Mouse (Mus musculus): ENCODE data around the gene 4933430I17Rik. TPM values are rescaled to one million over a fixed set of nuclear protein-coding genes. Genes with fewer than 3 reads are reported as not detected.

The 4933430I17Rik gene
- total and polyA plus RNA-seq, 3 experiments, result 0.12 to 0.43 TPM; not detected in 1

GRCm38 (mm10) chr4:62501964-62502732, 23.0 kb upstream of the 4933430I17Rik start (continued):
- peak; percentile 92 for TF ChIP-seq TBP (IDR thresholded peaks at IDR 0.05; ENCODE audit: low read depth, low read length)
- peak; percentile 98 for TF ChIP-seq NELFE (IDR thresholded peaks at IDR 0.05; ENCODE audit: low read depth, low read length)
- peak; percentile 77 for TF ChIP-seq TCF12 (IDR thresholded peaks at IDR 0.05; ENCODE audit: low read depth, low read length)

DNA sequence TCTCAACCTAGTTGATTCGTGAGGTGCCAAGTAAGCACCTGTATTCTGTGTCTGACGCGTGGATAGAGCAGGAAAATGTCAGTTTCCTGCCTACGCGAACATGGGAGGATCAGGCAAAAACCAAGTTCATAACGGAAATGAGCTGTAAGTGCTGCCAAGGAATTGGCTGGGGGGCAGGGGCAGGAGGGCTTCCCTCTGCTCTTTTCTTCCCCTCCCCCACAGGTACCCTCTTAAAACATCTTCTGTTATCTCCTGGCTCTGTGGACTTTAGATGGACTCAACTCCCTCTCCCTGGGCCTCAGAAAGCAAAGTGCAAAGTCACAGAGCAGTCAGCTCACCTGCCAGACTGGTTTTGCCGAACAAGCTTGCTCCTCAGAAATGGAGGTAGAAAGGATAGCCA, 22.2 kb upstream of the 4933430I17Rik start:
- Histone ChIP-seq H3K4me3 (ENCODE audit: control insufficient read depth in 1 of 2, insufficient read depth in 1 of 2, low read depth in 2 of 2, low read length in 2 of 2) (no peak overlapping the region), H3K27me3 (ENCODE audit: control insufficient read depth in 1 of 2, insufficient read depth in 2 of 2, low read length in 2 of 2) (no peaks in the 10 kb centered on the region), H3K79me2 (ENCODE audit: control insufficient read depth, insufficient read depth, low read length, poor library complexity) (peaks cover 1% of the 10 kb centered on the region; the same call in 1 of the 2 replicates), H3K9me3 (replicated peaks; ENCODE audit: insufficient read depth, low read length) (no peaks in the 10 kb centered on the region), H3K4me1 (ENCODE audit: control insufficient read depth in 1 of 2, insufficient read depth in 2 of 2, low read length in 2 of 2) (peaks cover 7 to 15% of the 10 kb centered on the region in 2 experiments; a peak in 3 of 4 replicates), H3K27ac (ENCODE audit: control insufficient read depth, low read depth, low read length) (no peak overlapping the region), H3K9ac (ENCODE audit: control insufficient read depth, low read depth, low read length, poor library complexity, severe bottlenecking) (no peak overlapping the region), H3K36me3 (ENCODE audit: control insufficient read depth in 1 of 2, insufficient read depth in 2 of 2, low read length in 2 of 2) (peaks cover 0 to 10% of the 10 kb centered on the region in 2 experiments; a peak in 2 of 4 replicates)
- 0 out of 2 replicates have a peak, but pooled peaks have one; percentile 39 for TF ChIP-seq CHD1 (IDR thresholded peaks at IDR 0.05; ENCODE audit: low read depth, low read length)
- TF ChIP-seq MAX (IDR thresholded peaks at IDR 0.05; ENCODE audit: low read length), result no peak
- peak; percentile 29 for DNase-seq (ENCODE audit: low read depth, low spot score)

DNA sequence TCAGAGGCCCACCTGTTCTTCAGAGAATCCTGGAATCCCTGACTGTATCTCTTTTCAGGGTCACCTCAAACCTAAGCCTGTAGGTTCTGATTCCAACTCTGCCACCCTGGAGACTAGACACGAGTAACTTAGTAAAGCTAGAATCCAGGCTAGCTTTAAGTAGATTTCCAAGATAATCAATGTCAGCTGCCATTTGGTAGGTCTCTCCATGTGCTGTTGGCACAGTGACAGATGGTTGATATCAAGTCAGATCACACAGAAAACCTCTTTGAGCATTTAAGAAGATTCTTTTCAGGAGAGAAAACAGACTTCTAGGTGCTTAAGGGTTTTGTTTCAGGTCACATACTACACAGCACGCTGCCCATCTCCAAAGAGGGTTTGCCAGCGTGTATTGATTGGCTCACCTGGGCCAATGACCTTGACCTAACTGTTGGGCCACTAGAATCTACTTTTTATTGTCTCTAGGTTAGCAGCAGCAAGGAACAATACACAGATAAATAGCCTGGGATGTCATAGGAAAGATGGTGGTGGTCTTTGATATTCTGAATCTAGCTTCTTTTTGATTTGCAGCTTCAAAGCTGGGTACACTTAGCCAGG, 21.7 kb upstream of the 4933430I17Rik start, which contains the start of gene Hdhd3:
Gene Hdhd3, minus strand, starts transcription at position 94 of the 597 bp plus-strand sequence.
- Histone ChIP-seq H3K27me3 (ENCODE audit: control insufficient read depth in 1 of 2, insufficient read depth in 2 of 2, low read length in 2 of 2) (no peaks in the 10 kb centered on the region), H3K4me1 (ENCODE audit: control insufficient read depth in 1 of 2, insufficient read depth in 2 of 2, low read length in 2 of 2) (peaks cover 7 to 15% of the 10 kb centered on the region in 2 experiments; a peak in 3 of 4 replicates), H3K27ac (ENCODE audit: control insufficient read depth, low read depth, low read length) (peak within 1 kb of the TSS; percentile 39), H3K4me3 (ENCODE audit: control insufficient read depth in 1 of 2, insufficient read depth in 1 of 2, low read depth in 2 of 2, low read length in 2 of 2) (peak within 1 kb of the TSS; percentile 59 to 62), H3K36me3 (ENCODE audit: control insufficient read depth in 1 of 2, insufficient read depth in 2 of 2, low read length in 2 of 2) (peaks cover 2 to 10% of the 10 kb centered on the region in 2 experiments; a peak in 3 of 4 replicates), H3K79me2 (ENCODE audit: control insufficient read depth, insufficient read depth, low read length, poor library complexity) (peaks cover 1% of the 10 kb centered on the region; the same call in 1 of the 2 replicates), H3K9me3 (replicated peaks; ENCODE audit: insufficient read depth, low read length) (no peaks in the 10 kb centered on the region), H3K9ac (ENCODE audit: control insufficient read depth, low read depth, low read length, poor library complexity, severe bottlenecking) (peak within 1 kb of the TSS; percentile 71)
- TF ChIP-seq GATA1 (IDR thresholded peaks at IDR 0.05; ENCODE audit: low read depth, low read length), result peak; percentile 11; the same call in 1 of the 2 replicates
- TF ChIP-seq POLR2AphosphoS5 (IDR thresholded peaks at IDR 0.05; ENCODE audit: borderline replicate concordance, low read depth, low read length), result no peak
- no peak for TF ChIP-seq SMC3 (IDR thresholded peaks at IDR 0.05; ENCODE audit: low read depth, low read length)
- no peak for TF ChIP-seq ELF1 (IDR thresholded peaks at IDR 0.05; ENCODE audit: low read depth, low read length)
- TF ChIP-seq MAX (IDR thresholded peaks at IDR 0.05; ENCODE audit: low read length), result peak; percentile 39; the same call in 1 of the 2 replicates
- TF ChIP-seq MYC (IDR thresholded peaks at IDR 0.05; ENCODE audit: low read depth, low read length), result 0 out of 2 replicates have a peak, but pooled peaks have one; percentile 23
- TF ChIP-seq ETS1 (IDR thresholded peaks at IDR 0.05; ENCODE audit: low read depth, low read length), result peak; percentile 15; the same call in 1 of the 2 replicates
- TF ChIP-seq HCFC1 (IDR thresholded peaks at IDR 0.05; ENCODE audit: low read depth, low read length), result no peak
- DNase-seq (ENCODE audit: low read depth, low spot score), result peak; percentile 54

Data from MEL (cell line).